Mouse (Mus musculus) liver, adult 10 weeks (tissue): ENCODE measurements around the gene Med6. TPM values are rescaled to one million over a fixed set of nuclear protein-coding genes. Genes with fewer than 3 reads are reported as not detected.

Experiments used
- polyA plus RNA-seq: library from polyadenylated mRNA; stranded (reverse); fragments of 350-450 nt; fragmentation: Illumina TruSeq; extraction: RNeasy Lipid Tissue Mini Kit (QIAGEN cat#74804); gene quantifications from one replicate; pipeline ENCODE4 v1.2.3, GENCODE M21; 2014; ENCODE audit warnings: low read depth, low replicate concordance

Gene Med6
- 43.8 TPM for polyA plus RNA-seq

GRCm38 (mm10) chr12:81594902-81595671 is at the start of gene Med6:
TSS of gene Med6 (minus strand) at chr12:81595008.

GRCm38 (mm10) chr12:81630915-81631660 is 36.3 kb upstream of the Med6 start, which contains the start of gene Ttc9:
TSS of gene Ttc9 (plus strand) at chr12:81631249.

GRCm38 (mm10) chr12:81568374-81568773 is 26.4 kb downstream of the Med6 start, which contains the start of gene Adam21:
TSS of gene Adam21 (minus strand) at chr12:81568474.

GRCm38 (mm10) chr12:81532316-81533028 is 62.3 kb downstream of the Med6 start, which contains the start of the genes Gm20498 and Synj2bp:
TSS of gene Gm20498 (minus strand) at chr12:81532905.
TSS of gene Synj2bp (minus strand) at chr12:81532911.

Other genes with a start within 250 kb of the Med6 start
- 0.69 TPM for gene Gm4787, start 215.5 kb downstream of the Med6 start, polyA plus RNA-seq
- gene Adam4, start 173.1 kb downstream of the Med6 start, polyA plus RNA-seq = 0.74 TPM
- 251 TPM for gene Cox16, start 109.9 kb downstream of the Med6 start, polyA plus RNA-seq
- gene Gm20498, start 62.1 kb downstream of the Med6 start, polyA plus RNA-seq = 3.4 TPM
- gene Synj2bp, start 62.1 kb downstream of the Med6 start, polyA plus RNA-seq = 142 TPM
- gene Adam21, start 26.5 kb downstream of the Med6 start, polyA plus RNA-seq = 0.16 TPM
- not detected for gene Ttc9, start 36.2 kb upstream of the Med6 start, polyA plus RNA-seq
- gene Map3k9, start 186.2 kb upstream of the Med6 start, polyA plus RNA-seq = not detected